In genomic region chr1:191977187-191977586, GRCm38 (mm10) we compare ENCODE assay signal across 9 mouse cellular contexts. TPM values are rescaled to one million over a fixed set of nuclear protein-coding genes. Genes with fewer than 3 reads are reported as not detected.
DNase-seq lines count a peak whose midpoint lies in the region; ATAC-seq and TF ChIP-seq lines count a peak whose summit lies in the region.
"Had no signal": no experiment of that assay in that cellular context is flagged by ENCODE, and none has a peak within 500 bp of the region (broad histone marks: within the 10 kb centered on the region; RNA-seq: fewer than 3 reads in every experiment).

Gene Rd3 (plus strand): TSS chr1:191977370.

- no peaks in the 10 kb centered on the region for H3K27me3 ChIP-seq in limb, embryonic 14.5 days (ENCODE audit: control insufficient read depth, insufficient read depth, low read length)

- no peak within 1 kb of the TSS for H3K27ac ChIP-seq in limb, embryonic 14.5 days (replicated peaks; ENCODE audit: low read depth, low read length)

- 44% methylated on average over 5 of the region's 5 CpGs for WGBS in limb, embryonic 14.5 days

- no peak within 1 kb of the TSS for H3K4me2 ChIP-seq in limb, embryonic 14.5 days (replicated peaks; ENCODE audit: low read depth, low read length, severe bottlenecking)

- H3K4me1 ChIP-seq in limb, embryonic 14.5 days (ENCODE audit: control insufficient read depth, insufficient read depth, low read length): peaks cover 12% of the 10 kb centered on the region

- 0 out of 2 replicates have a peak, but pooled peaks have one; percentile 51 for ATAC-seq in limb, embryonic 14.5 days (ENCODE audit: low FRiP score, low read depth)
- no peak for ATAC-seq in erythroid progenitor cell, adult 5-6 weeks (replicated peaks; ENCODE audit: low FRiP score, poor library complexity, severe bottlenecking)

- peak; percentile 29 to 49 for DNase-seq in heart, postnatal 10 days
- DNase-seq in heart, adult 18-20 months: no peak
- peak; percentile 88 for DNase-seq in brain, adult 2 months (ENCODE audit: low read depth, low spot score)
- peak; percentile 36 to 77 for DNase-seq in frontal cortex, adult 2 months (ENCODE audit: extremely low spot score in 1 of 2, low spot score in 1 of 2)
- peak; percentile 59 for DNase-seq in limb, embryonic 14.5 days (ENCODE audit: low spot score)
- DNase-seq in right cerebral cortex, postnatal 14 days: peak; percentile 79
- no peak for DNase-seq in thymus, postnatal 36 days

- H3K9me3 ChIP-seq in limb, embryonic 14.5 days (ENCODE audit: control insufficient read depth, low read length): no peaks in the 10 kb centered on the region

- intact Hi-C loops in heart, postnatal 10 days (cut with DNase I): no loop called here

- H3K36me3 ChIP-seq in limb, embryonic 14.5 days (ENCODE audit: control insufficient read depth, insufficient read depth, low read length): no peaks in the 10 kb centered on the region

- no peak for TF ChIP-seq POLR2A in limb, embryonic 14.5 days (IDR thresholded peaks at IDR 0.05; ENCODE audit: borderline replicate concordance, extremely low read depth, insufficient read depth, insufficient read length)

- no peak within 1 kb of the TSS for H3K4me3 ChIP-seq in limb, embryonic 14.5 days (replicated peaks; ENCODE audit: low read length)
- H3K4me3 ChIP-seq: megakaryocyte, embryonic 14.5 days had no signal

- no peak within 1 kb of the TSS for H3K9ac ChIP-seq in limb, embryonic 14.5 days (ENCODE audit: low read depth, low read length, severe bottlenecking)

RNA-seq across cellular contexts. Expression of gene Rd3, which starts in this region (rescaled TPM):
- under 1 TPM; 0.67 to 0.84 TPM for total RNA-seq in heart, postnatal 10 days (2021)
- under 1 TPM; 0.15 to 0.26 TPM for total RNA-seq in heart, adult 18-20 months (2021)
- 2.0 and 2.6 TPM in 2 replicates for polyA plus RNA-seq in frontal cortex, adult 2 months (2012; rRNA removed)
- polyA plus RNA-seq in limb, embryonic 14.5 days (2012; rRNA removed): 0.50 and 0.55 TPM in 2 replicates
- 0.14 and 0.91 TPM in 2 replicates for polyA plus RNA-seq in limb, embryonic 14.5 days (2014; fragmentation: Nextera tagmentation; extraction: Ambion mirVana)
- not detected in 2 replicates for total RNA-seq in erythroid progenitor cell, adult 5-6 weeks (2015; ENCODE audit: low replicate concordance)
- total RNA-seq in erythroid progenitor cell, adult 5-6 weeks (2017; ENCODE audit: low replicate concordance): not detected in 2 replicates

Comparison
In these comparisons a context has a peak if more than half of its experiments do, and no peak if none do; other contexts are left out.
1. Peak in DNase-seq in heart, postnatal 10 days; RNA of the gene not detected or under 1 TPM.
2. Peak in DNase-seq and ATAC-seq in limb, embryonic 14.5 days; RNA of the gene not detected or under 1 TPM.
3. DNase-seq: peak in brain, adult 2 months (single experiment), frontal cortex, adult 2 months (2 of 2) and right cerebral cortex, postnatal 14 days (single experiment); none in heart, adult 18-20 months (0 of 2) and thymus, postnatal 36 days (0 of 2).